Mouse (Mus musculus) heart, embryonic 10.5 days (tissue): ENCODE results near the gene Homer3. TPM values are rescaled to one million over a fixed set of nuclear protein-coding genes. Genes with fewer than 3 reads are reported as not detected.

Experiments
- DNase-seq: peaks from one replicate; pipeline ENCODE4 v3.0.0-alpha.2; 2017; ENCODE audit warnings: low spot score
- H3K27ac ChIP-seq: fragments of 300-500 bp; sonication (generic); 2 replicates; pipeline ENCODE4 v1.5.1; 2016; ENCODE audit warnings: mild to moderate bottlenecking
- H3K27me3 ChIP-seq: fragments of 300-500 bp; sonication (generic); 2 replicates; pipeline ENCODE4 v1.6.1; 2016; ENCODE audit warnings: mild to moderate bottlenecking; ENCODE audit not compliant: poor library complexity, insufficient read depth, severe bottlenecking
- H3K36me3 ChIP-seq: fragments of 300-500 bp; sonication (generic); 2 replicates; pipeline ENCODE4 v1.6.1; 2016; ENCODE audit warnings: mild to moderate bottlenecking, moderate library complexity
- H3K4me1 ChIP-seq: fragments of 300-500 bp; sonication (generic); 2 replicates; pipeline ENCODE4 v1.6.1; 2016; ENCODE audit warnings: mild to moderate bottlenecking
- H3K4me3 ChIP-seq: fragments of 300-500 bp; sonication (generic); 2 replicates; pipeline ENCODE4 v1.5.1; 2016; ENCODE audit warnings: mild to moderate bottlenecking, moderate library complexity
- H3K9me3 ChIP-seq: fragments of 300-500 bp; sonication (generic); 2 replicates; pipeline ENCODE4 v1.6.1; 2016; ENCODE audit warnings: mild to moderate bottlenecking, moderate library complexity
- WGBS: fragments of 180-500 bp; shearing (Covaris S2); methylation state at CpG from one replicate; pipeline ENCODE4 v1.1.7; 2016; 5-methylcytosine and 5-hydroxymethylcytosine counted together
- polyA plus RNA-seq: library from polyadenylated mRNA; unstranded; fragments of >200 nt; fragmentation: Nextera tagmentation; extraction: Ambion mirVana; gene quantifications from 2 replicates; pipeline ENCODE4 v1.2.1, GENCODE M21; 2016

Homer3 gene
- polyA plus RNA-seq, 1 experiment from 2014 or later, result 80.5 TPM

- peak overlapping the region; percentile 77 for H3K27ac ChIP-seq
These were observed 47.5 kb downstream of the Homer3 start for GRCm38 (mm10) chr8:70329835-70330740.

GRCm38 (mm10) chr8:70330741-70331364 lies 48.2 kb downstream of the Homer3 start:
- peak overlapping the region; percentile 49 for H3K4me3 ChIP-seq
- peaks cover 32% of the 10 kb centered on the region for H3K4me1 ChIP-seq
- 31% methylated on average over 53 of the region's 53 CpGs for WGBS
- H3K27me3 ChIP-seq, result peaks cover 26% of the 10 kb centered on the region; the same call in 1 of the 2 replicates
- H3K9me3 ChIP-seq, result no peaks in the 10 kb centered on the region
- peak; percentile 86 for DNase-seq
- H3K27ac ChIP-seq, result peak overlapping the region; percentile 77
- peaks cover 54% of the 10 kb centered on the region for H3K36me3 ChIP-seq

More at GRCm38 (mm10) chr8:70329835-70330740, 47.5 kb downstream of the Homer3 start:
- Histone ChIP-seq H3K4me3 (peak overlapping the region; percentile 49), H3K9me3 (no peaks in the 10 kb centered on the region), H3K36me3 (peaks cover 48% of the 10 kb centered on the region), H3K4me1 (peaks cover 32% of the 10 kb centered on the region), H3K27me3 (peaks cover 26% of the 10 kb centered on the region; the same call in 1 of the 2 replicates)
- 3% methylated on average over 45 of the region's 45 CpGs for WGBS
- no peak for DNase-seq

- no peak for DNase-seq
- 80% methylated on average over 19 of the region's 19 CpGs for WGBS
- Histone ChIP-seq H3K27me3 (peaks cover 26% of the 10 kb centered on the region; the same call in 1 of the 2 replicates), H3K4me3 (0 out of 2 replicates have a peak overlapping the region, but pooled peaks have one; percentile 49), H3K27ac (0 out of 2 replicates have a peak overlapping the region, but pooled peaks have one; percentile 25), H3K36me3 (peaks cover 61% of the 10 kb centered on the region), H3K9me3 (no peaks in the 10 kb centered on the region), H3K4me1 (peaks cover 32% of the 10 kb centered on the region)
These were observed 48.9 kb downstream of the Homer3 start for GRCm38 (mm10) chr8:70331526-70331925.

GRCm38 (mm10) chr8:70332070-70332877 lies 49.6 kb downstream of the Homer3 start:
- Histone ChIP-seq H3K27me3 (peaks cover 26% of the 10 kb centered on the region; the same call in 1 of the 2 replicates), H3K27ac (0 out of 2 replicates have a peak overlapping the region, but pooled peaks have one; percentile 47)

GRCm38 (mm10) chr8:70332878-70333202 lies 50.2 kb downstream of the Homer3 start:
- DNase-seq, result no peak
- Histone ChIP-seq H3K4me3 (no peak overlapping the region), H3K9me3 (no peaks in the 10 kb centered on the region), H3K27ac (no peak overlapping the region), H3K27me3 (peaks cover 26% of the 10 kb centered on the region; the same call in 1 of the 2 replicates), H3K36me3 (peaks cover 72% of the 10 kb centered on the region), H3K4me1 (peaks cover 32% of the 10 kb centered on the region)
- WGBS, result 91% methylated on average over 6 of the region's 6 CpGs

More at GRCm38 (mm10) chr8:70332070-70332877, 49.6 kb downstream of the Homer3 start:
- WGBS, result 29% methylated on average over 41 of the region's 41 CpGs
- Histone ChIP-seq H3K36me3 (peaks cover 67% of the 10 kb centered on the region), H3K4me1 (peaks cover 32% of the 10 kb centered on the region), H3K9me3 (no peaks in the 10 kb centered on the region), H3K4me3 (no peak overlapping the region)
- DNase-seq, result peak; percentile 86

GRCm38 (mm10) chr8:70338931-70339330 lies 56.3 kb downstream of the Homer3 start:
- H3K4me1 ChIP-seq, result peaks cover 8% of the 10 kb centered on the region
- H3K4me3 ChIP-seq, result no peak overlapping the region
- H3K27me3 ChIP-seq, result no peaks in the 10 kb centered on the region
- H3K9me3 ChIP-seq, result no peaks in the 10 kb centered on the region
- H3K36me3 ChIP-seq, result peaks cover 99% of the 10 kb centered on the region
- no peak for DNase-seq
- WGBS, result 92% methylated on average over 7 of the region's 7 CpGs
- no peak overlapping the region for H3K27ac ChIP-seq

GRCm38 (mm10) chr8:70340659-70341058 lies 58.0 kb downstream of the Homer3 start:
- Histone ChIP-seq H3K27me3 (no peaks in the 10 kb centered on the region), H3K36me3 (peaks cover 85% of the 10 kb centered on the region), H3K9me3 (no peaks in the 10 kb centered on the region), H3K4me3 (no peak overlapping the region), H3K4me1 (peaks cover 16% of the 10 kb centered on the region), H3K27ac (no peak overlapping the region)
- 88% methylated on average over 7 of the region's 7 CpGs for WGBS
- DNase-seq, result no peak

GRCm38 (mm10) chr8:70342007-70342406 lies 59.4 kb downstream of the Homer3 start:
- Histone ChIP-seq H3K4me1 (peaks cover 19% of the 10 kb centered on the region), H3K27me3 (no peaks in the 10 kb centered on the region), H3K36me3 (peaks cover 83% of the 10 kb centered on the region), H3K27ac (no peak overlapping the region), H3K4me3 (no peak overlapping the region), H3K9me3 (no peaks in the 10 kb centered on the region)
- WGBS, result 90% methylated on average over 14 of the region's 14 CpGs
- no peak for DNase-seq

GRCm38 (mm10) chr8:70343076-70343475 lies 60.4 kb downstream of the Homer3 start:
- Histone ChIP-seq H3K4me1 (peaks cover 22% of the 10 kb centered on the region), H3K27me3 (no peaks in the 10 kb centered on the region), H3K4me3 (no peak overlapping the region), H3K27ac (no peak overlapping the region), H3K9me3 (no peaks in the 10 kb centered on the region), H3K36me3 (peaks cover 73% of the 10 kb centered on the region)
- WGBS, result 93% methylated on average over 7 of the region's 7 CpGs
- DNase-seq, result no peak

- no peak for DNase-seq
- peaks cover 73% of the 10 kb centered on the region for H3K36me3 ChIP-seq
- peaks cover 28% of the 10 kb centered on the region for H3K4me1 ChIP-seq
- WGBS, result 61% methylated on average over 6 of the region's 6 CpGs
- no peaks in the 10 kb centered on the region for H3K9me3 ChIP-seq
- H3K27me3 ChIP-seq, result no peaks in the 10 kb centered on the region
- no peak overlapping the region for H3K27ac ChIP-seq
- H3K4me3 ChIP-seq, result no peak overlapping the region
These were observed 61.1 kb downstream of the Homer3 start for GRCm38 (mm10) chr8:70343696-70344095.
